Mouse (Mus musculus) forebrain, embryonic 10.5 days (tissue): ENCODE data around the gene Chit1. TPM values are rescaled to one million over a fixed set of nuclear protein-coding genes. Genes with fewer than 3 reads are reported as not detected.
A peak's percentile ranks its signal among the peaks of the same experiment; 100 is the strongest.

ENCODE experiments used
- DNase-seq: peaks from one replicate; pipeline ENCODE4 v3.0.0-alpha.2; 2017; ENCODE audit warnings: low spot score; ENCODE audit errors: extremely low spot score
- H3K27ac ChIP-seq: fragments of 300-500 bp; sonication (generic); 2 replicates; pipeline ENCODE4 v1.5.1; 2016; ENCODE audit warnings: mild to moderate bottlenecking
- H3K27me3 ChIP-seq: fragments of 300-500 bp; sonication (generic); 2 replicates; pipeline ENCODE4 v1.6.1; 2016; ENCODE audit warnings: mild to moderate bottlenecking; ENCODE audit not compliant: poor library complexity, severe bottlenecking
- H3K36me3 ChIP-seq: fragments of 300-500 bp; sonication (generic); replicated peaks from 2 replicates; pipeline ENCODE4 v1.6.1; 2016; ENCODE audit warnings: mild to moderate bottlenecking, moderate library complexity
- H3K4me1 ChIP-seq: fragments of 300-500 bp; sonication (generic); 2 replicates; pipeline ENCODE4 v1.6.1; 2016
- H3K4me3 ChIP-seq: fragments of 300-500 bp; sonication (generic); 2 replicates; pipeline ENCODE4 v1.5.1; 2016; ENCODE audit warnings: mild to moderate bottlenecking, moderate library complexity
- H3K9me3 ChIP-seq: fragments of 300-500 bp; sonication (generic); 2 replicates; pipeline ENCODE4 v1.6.1; 2016; ENCODE audit warnings: mild to moderate bottlenecking, moderate library complexity
- WGBS: fragments of 180-500 bp; shearing (Covaris S2); methylation state at CpG from one replicate; pipeline ENCODE4 v1.1.7; 2016; 5-methylcytosine and 5-hydroxymethylcytosine counted together
- polyA plus RNA-seq: library from polyadenylated mRNA; unstranded; fragments of >200 nt; fragmentation: Nextera tagmentation; extraction: Ambion mirVana; gene quantifications from 2 replicates; pipeline ENCODE4 v1.2.1, GENCODE M21; 2016

The Chit1 gene
- polyA plus RNA-seq, 1 experiment from 2014 or later = not detected

DNA sequence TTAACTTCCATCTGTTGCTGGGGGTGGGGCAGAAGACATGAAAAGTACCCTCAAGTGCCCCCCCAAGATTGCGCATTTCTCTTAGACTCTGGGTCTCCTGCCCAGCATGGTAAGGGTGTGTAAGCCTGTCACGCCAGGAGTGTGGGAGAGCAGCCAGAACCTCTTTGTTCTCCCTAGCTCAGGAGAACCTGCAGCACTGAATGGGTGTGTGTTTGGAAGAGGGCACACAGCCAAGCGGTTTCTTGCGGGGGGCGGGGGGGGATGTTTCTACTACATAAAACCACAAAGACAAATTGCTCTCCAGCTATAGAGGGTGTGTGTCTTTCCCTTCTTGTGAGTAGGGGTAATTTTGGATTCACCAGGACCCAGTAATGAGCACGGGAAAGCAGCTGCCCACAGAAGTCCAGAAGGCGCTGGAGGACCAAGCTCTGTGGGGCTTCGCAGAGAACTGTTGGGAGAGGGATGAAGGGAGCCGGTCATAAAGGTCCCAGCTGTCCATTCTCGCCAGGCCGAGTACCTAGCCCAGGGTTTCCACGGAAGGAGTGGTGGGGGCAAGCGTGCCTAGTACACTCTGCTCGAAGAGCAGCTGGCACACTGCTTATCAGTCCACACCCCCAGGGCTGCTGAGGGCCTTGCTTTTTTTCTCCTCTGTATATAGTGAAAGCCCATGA, 14.6 kb upstream of the Chit1 start:
- H3K27ac ChIP-seq = peak overlapping the region; percentile 87
- no peak for DNase-seq
- H3K4me1 ChIP-seq = peaks cover 88% of the 10 kb centered on the region
- no peaks in the 10 kb centered on the region for H3K36me3 ChIP-seq
- no peak overlapping the region for H3K4me3 ChIP-seq
- H3K27me3 ChIP-seq = peaks cover 23% of the 10 kb centered on the region
- WGBS = 89% methylated on average over 14 of the region's 14 CpGs
- H3K9me3 ChIP-seq = no peaks in the 10 kb centered on the region

DNA sequence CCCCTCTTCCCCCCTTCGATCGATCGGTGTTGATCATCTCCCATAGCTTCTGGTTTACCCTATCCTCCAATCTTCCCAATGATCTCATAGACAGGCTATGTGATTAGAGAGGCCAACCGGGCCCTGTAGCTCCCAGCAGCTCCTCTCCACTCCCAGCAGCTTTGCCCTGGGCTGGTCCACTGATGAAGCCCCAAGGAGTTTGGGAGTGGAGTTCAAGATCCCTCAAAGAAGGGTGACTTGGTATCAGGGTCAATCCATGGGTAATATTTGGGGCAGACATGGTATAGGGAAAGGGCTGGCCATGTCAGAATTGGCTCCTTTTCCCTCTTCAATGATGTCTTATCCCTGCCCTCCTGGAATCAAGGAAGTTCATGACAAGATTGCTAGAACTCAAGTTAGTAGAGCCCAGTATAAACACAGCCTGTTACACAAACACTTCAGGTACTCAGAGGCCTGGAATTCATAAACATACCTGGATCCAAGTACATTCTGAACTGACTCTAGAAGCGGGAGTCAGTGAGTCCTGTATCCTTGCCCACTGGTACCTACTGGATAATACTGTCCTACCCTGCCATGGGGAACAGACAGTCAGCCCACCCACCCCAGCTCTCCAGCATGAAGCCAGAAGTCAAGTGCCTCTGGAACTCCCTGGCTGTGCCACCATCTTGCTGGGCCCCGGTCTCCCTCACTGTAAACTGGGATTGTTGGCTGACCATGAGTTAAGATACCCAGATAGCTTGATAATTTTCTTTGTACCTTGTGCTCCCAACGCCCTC, 13.8 kb upstream of the Chit1 start:
- peaks cover 83% of the 10 kb centered on the region for H3K4me1 ChIP-seq
- H3K4me3 ChIP-seq = no peak overlapping the region
- H3K9me3 ChIP-seq = no peaks in the 10 kb centered on the region
- H3K27ac ChIP-seq = peak overlapping the region; percentile 87; the same call in 1 of the 2 replicates
- no peak for DNase-seq
- WGBS = 90% methylated on average over 7 of the region's 7 CpGs
- H3K27me3 ChIP-seq = peaks cover 14% of the 10 kb centered on the region
- no peaks in the 10 kb centered on the region for H3K36me3 ChIP-seq

DNA sequence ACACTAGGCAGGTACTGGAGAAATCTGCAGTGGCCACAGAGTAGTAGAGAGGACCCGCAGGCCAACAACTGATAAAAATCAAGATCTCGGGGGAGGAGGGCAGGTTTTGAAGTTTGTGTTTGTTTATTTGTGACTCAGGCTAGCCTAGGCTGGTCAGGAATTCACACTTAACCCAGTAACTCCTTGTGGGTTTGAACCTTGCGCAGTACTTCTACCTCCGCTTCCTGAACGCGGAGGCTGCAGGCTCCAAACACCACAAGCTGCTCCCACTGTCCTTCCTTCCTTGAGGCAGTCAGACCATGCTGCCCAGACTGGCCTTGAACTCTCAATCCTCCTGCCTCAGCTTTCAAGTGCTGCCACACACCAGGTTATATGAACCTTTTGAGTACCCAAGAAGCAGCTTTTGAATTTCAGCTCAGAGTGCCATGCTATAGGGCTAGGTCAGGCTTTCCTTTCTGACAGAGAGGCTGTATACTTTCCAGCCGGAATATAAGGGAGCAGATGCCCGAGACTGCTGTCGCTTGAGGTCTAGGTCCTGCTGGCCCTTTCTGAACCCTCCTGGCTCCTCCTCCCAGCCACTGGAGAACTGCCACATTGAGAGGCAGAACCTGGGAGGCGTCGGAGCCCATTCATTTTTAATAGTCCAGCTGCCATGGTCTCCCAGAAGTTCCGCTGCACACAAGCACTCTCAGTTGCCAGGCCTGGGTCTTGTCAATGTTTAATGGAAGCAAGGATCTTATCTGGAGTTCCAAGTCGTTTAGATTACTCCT, 12.9 kb upstream of the Chit1 start:
- Histone ChIP-seq H3K27ac (peak overlapping the region; percentile 87), H3K4me1 (peaks cover 74% of the 10 kb centered on the region), H3K27me3 (peaks cover 13% of the 10 kb centered on the region), H3K36me3 (no peaks in the 10 kb centered on the region), H3K9me3 (no peaks in the 10 kb centered on the region), H3K4me3 (no peak overlapping the region; the same call in 1 of the 2 replicates)
- no peak for DNase-seq
- 82% methylated on average over 13 of the region's 13 CpGs for WGBS

DNA sequence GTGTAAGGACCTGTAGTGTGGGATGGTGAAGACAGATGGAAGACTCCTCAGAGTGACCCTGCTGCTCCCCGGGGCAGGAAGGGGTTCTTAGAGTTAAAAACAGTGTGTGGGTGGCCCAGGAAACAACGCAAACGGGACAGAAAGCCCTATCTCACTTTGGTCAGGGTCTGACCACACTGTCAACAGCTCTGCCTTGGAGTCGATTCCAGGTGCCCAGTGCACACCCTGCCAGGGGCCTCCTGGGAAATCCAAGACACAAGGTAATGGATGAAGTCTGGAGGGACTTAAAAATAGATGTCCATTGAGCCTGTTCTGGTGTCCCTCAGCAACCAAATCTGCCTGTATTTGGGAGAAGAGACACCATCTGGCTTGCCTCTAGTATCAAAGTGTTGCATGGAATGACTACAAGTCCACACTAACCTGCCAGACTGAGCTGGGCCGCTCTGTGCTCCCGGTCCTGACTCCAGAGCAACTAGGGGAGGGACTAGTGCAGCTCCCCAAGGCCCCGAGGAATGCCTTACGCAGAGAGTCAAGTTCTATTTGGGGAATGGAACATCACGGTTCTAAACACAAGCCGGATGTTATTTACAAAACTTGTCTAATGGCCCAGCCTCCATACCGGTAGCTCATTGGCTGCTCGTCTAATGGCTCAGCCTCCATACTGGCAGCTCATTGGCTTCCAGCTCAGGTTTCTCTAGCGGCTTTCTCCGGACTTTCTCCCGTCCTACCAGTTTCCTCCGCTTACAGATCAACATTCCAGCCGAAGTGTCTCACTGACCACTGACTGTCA, 12.1 kb upstream of the Chit1 start:
- no peaks in the 10 kb centered on the region for H3K36me3 ChIP-seq
- H3K27ac ChIP-seq = peak overlapping the region; percentile 87
- H3K27me3 ChIP-seq = peaks cover 7% of the 10 kb centered on the region
- WGBS = 11% methylated on average over 17 of the region's 17 CpGs
- H3K9me3 ChIP-seq = no peaks in the 10 kb centered on the region
- H3K4me3 ChIP-seq = peak overlapping the region; percentile 58
- peak; percentile 74 for DNase-seq
- H3K4me1 ChIP-seq = peaks cover 70% of the 10 kb centered on the region

DNA sequence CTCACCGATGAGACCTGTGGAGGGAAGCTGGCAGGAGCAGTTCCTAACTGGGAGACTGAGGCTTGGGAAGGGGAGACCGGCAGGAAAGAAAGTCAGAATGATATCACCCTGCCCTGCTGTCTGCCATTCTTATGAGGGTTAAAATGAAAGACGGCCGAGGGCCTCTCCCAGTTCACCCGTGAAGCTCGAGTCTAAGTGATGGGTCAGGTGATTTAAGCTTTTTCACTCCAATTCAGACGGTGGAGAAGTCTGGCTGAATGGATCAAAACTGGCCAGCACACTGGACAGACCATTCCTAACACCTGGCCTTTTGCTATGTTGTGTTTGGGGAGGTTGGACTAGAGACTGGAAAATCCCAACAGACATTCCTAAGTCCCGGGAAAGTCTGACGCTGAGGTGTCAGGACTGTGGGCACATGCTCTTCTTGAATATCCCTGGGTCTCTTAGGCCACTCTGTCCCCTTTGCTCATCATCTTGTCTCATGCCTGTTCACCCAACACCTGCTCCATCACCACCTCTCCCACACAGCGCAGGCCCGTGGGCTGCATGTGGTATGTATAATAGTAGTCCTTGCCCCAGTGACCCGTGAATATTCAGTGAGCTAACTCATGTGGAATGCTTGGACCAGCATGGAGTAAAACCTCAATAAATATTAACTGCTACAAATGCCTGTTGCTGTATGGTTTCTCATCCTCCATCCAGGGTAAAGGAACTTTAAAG, 11.4 kb upstream of the Chit1 start:
- no peaks in the 10 kb centered on the region for H3K9me3 ChIP-seq
- WGBS = 36% methylated on average over 12 of the region's 12 CpGs
- H3K4me1 ChIP-seq = peaks cover 65% of the 10 kb centered on the region
- peak overlapping the region; percentile 58 for H3K4me3 ChIP-seq
- no peak for DNase-seq
- H3K27me3 ChIP-seq = no peaks in the 10 kb centered on the region; the same call in 1 of the 2 replicates
- H3K36me3 ChIP-seq = no peaks in the 10 kb centered on the region
- H3K27ac ChIP-seq = peak overlapping the region; percentile 87

DNA sequence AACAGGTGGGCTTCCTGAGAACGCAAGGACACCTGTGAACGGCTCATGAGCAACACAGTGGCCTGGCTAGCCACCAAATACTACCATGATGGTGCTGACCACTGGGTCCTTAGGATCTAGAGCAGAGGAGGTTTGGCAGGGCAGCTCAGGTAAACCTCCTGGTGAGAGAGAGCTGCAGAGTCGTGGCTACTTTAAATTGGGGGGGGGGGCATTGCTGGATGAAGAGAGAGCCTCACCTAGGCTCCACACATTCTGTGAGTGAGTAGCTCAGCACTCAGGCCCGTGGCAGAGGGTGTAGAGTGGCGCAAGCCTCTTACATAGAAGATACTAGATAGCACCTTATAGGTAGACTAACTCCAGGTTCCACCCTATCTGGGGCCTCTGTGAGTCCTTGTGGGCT, 10.6 kb upstream of the Chit1 start:
- no peak for DNase-seq
- peaks cover 58% of the 10 kb centered on the region for H3K4me1 ChIP-seq
- no peak overlapping the region for H3K4me3 ChIP-seq
- H3K27me3 ChIP-seq = no peaks in the 10 kb centered on the region
- WGBS = 83% methylated on average over 5 of the region's 5 CpGs
- 0 out of 2 replicates have a peak overlapping the region, but pooled peaks have one; percentile 48 for H3K27ac ChIP-seq
- no peaks in the 10 kb centered on the region for H3K36me3 ChIP-seq
- no peaks in the 10 kb centered on the region for H3K9me3 ChIP-seq

DNA sequence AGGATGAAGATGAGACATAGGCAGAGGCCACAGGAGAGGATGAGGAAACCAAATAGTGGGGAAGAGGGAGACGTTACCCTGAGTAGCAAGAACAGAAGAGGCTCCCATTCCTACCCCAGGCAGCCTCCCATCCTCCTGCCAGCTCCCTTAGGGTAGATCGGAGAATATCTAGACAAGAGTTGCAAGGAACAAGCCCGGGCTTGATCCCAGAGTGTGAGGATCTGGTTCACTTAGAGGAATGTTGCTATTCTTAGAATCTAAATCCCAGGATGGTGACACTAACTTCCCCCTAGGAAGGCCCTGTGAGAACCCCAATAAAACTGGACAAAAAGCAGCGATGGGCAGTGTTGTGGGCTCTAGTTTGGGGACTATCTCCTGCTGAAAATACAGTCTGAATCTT, 10.1 kb upstream of the Chit1 start:
- no peaks in the 10 kb centered on the region for H3K36me3 ChIP-seq
- H3K27ac ChIP-seq = 0 out of 2 replicates have a peak overlapping the region, but pooled peaks have one; percentile 4
- H3K4me3 ChIP-seq = no peak overlapping the region
- peaks cover 57% of the 10 kb centered on the region for H3K4me1 ChIP-seq
- no peak for DNase-seq
- no peaks in the 10 kb centered on the region for H3K9me3 ChIP-seq
- no peaks in the 10 kb centered on the region for H3K27me3 ChIP-seq
- WGBS = 85% methylated on average over 4 of the region's 4 CpGs

DNA sequence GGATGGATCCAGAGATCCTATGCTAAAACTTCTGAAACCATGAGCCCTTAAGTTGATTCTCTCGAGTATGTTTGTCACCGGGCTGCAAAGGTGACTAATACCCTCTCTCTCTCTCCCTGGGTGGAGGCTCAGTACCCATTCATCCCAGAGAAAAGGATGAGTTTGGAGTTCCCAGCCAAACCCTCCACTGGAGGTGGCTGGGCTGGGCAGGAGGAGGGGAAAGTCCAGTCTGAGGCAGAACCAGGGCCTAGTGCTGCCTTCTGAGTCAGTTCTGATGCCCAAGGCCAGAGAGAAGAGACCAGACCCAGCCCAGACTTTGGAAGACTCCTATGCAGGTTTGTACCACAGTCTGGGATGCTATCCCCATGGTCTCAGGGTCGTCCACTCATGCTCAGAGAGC, 9.4 kb upstream of the Chit1 start:
- H3K27ac ChIP-seq = no peak overlapping the region
- H3K9me3 ChIP-seq = no peaks in the 10 kb centered on the region
- no peak overlapping the region for H3K4me3 ChIP-seq

DNA sequence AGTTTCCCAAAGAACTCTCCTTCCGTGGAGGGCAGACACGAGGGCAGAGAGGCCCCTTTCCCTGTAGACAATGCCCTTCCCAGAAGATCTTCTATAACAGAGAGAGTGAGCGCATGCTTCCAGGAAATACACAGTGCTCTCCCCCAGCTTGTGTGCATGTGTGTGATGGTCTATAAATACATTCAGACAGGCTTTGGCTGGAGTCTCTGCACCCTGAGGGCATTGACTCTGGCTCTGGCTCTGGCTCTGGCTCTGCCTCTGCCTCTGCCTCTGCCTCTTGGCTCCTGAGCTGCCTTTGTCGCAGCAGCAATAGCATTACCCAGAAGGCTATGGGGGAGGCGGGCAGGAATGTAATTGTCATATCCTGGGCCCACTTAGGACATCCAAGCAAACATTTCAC, 7.2 kb upstream of the Chit1 start:
- Histone ChIP-seq H3K27ac (peak overlapping the region; percentile 62), H3K4me1 (peaks cover 38% of the 10 kb centered on the region), H3K36me3 (no peaks in the 10 kb centered on the region), H3K4me3 (no peak overlapping the region), H3K27me3 (no peaks in the 10 kb centered on the region), H3K9me3 (no peaks in the 10 kb centered on the region)
- WGBS = 82% methylated on average over 5 of the region's 5 CpGs
- no peak for DNase-seq

More for the DNA sequence above, 9.4 kb upstream of the Chit1 start:
- no peaks in the 10 kb centered on the region for H3K27me3 ChIP-seq
- H3K4me1 ChIP-seq = peaks cover 57% of the 10 kb centered on the region
- 74% methylated on average over 3 of the region's 3 CpGs for WGBS
- no peak for DNase-seq
- H3K36me3 ChIP-seq = no peaks in the 10 kb centered on the region

DNA sequence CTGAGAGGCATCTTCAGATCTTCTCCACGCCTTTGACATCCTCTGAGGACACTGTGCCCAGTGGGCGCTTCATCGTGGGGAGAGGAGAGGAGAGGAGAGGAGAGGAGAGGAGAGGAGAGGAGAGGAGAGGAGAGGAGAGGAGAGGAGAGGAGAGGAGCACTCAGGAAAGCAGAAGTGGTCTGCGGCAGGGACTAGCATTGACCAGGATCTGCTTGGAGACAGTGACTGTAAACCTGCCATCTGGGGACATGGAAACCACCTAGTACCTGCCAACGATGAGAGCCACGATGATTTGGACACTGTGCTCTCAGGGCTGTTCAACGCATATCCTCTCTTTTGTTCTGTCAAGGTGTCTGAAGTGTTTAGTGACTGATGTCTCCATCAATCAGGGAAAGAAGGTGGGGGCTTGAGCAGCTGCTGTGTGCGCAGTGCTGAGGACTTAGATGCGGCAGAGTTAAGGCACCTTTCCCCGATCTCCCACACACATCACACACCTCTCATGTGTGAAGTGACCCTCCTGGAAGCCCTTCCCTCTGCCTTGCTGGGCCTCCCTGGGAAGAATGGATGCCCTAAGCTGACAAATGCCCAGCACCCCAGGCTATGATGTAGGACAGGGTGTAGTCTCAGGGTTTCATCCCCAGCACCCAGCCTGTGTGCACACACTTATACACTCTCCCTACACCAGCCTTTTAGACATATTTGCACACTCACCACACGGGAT, 5.8 kb upstream of the Chit1 start:
- Histone ChIP-seq H3K9me3 (no peaks in the 10 kb centered on the region), H3K27ac (peak overlapping the region; percentile 59)
- WGBS = 85% methylated on average over 11 of the region's 11 CpGs

DNA sequence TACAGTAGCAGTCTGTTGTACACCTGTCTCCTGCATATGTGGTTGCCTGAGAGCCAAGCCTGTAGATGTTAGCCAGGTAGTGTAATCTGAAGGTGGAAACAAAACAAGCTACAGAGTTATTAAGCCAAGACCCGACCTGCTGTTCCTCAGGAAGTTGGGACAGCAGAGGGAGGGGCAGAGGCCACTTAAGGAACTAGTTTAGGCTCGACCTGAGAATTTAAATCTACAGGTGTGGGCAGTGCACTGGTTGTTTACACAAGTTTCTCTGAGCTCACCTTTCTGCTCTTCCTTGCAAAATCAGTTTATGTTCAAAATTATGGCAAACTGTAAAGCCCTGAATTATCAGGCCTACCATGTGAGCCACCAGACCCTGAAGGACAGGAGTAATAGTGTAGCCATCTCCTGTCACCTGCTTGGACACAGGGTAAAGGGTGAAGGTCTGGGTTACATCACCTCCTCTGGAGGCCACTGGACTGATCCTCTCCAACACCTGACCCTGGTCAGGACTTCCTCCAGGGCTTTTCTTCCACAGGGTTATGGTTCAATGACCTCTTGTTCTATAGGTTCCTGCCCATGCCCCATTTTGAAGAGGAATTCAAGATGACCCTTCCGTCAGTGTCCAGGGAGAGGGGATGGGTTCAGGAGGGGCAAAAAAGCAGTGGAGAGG, 5.1 kb upstream of the Chit1 start:
- WGBS = 64% methylated on average over 3 of the region's 3 CpGs
- Histone ChIP-seq H3K36me3 (no peaks in the 10 kb centered on the region), H3K4me1 (peaks cover 20% of the 10 kb centered on the region), H3K9me3 (no peaks in the 10 kb centered on the region), H3K27ac (peak overlapping the region; percentile 59; the same call in 1 of the 2 replicates), H3K4me3 (no peak overlapping the region), H3K27me3 (no peaks in the 10 kb centered on the region)
- no peak for DNase-seq

More for the DNA sequence above, 5.8 kb upstream of the Chit1 start:
- no peak for DNase-seq
- Histone ChIP-seq H3K4me3 (no peak overlapping the region), H3K36me3 (no peaks in the 10 kb centered on the region), H3K27me3 (no peaks in the 10 kb centered on the region), H3K4me1 (peaks cover 24% of the 10 kb centered on the region)
